Mouse (Mus musculus) neural tube, embryonic 14.5 days (tissue): ENCODE measurements around the gene Hist1h2af. TPM values are rescaled to one million over a fixed set of nuclear protein-coding genes. Genes with fewer than 3 reads are reported as not detected.
A peak's percentile ranks its signal among the peaks of the same experiment; 100 is the strongest.

Experiments used
- ATAC-seq: fragments of 200-750 bp; cut with Nextera tagmentation; 2 replicates; pipeline ENCODE4 v1.8.0; 2017; ENCODE audit warnings: low read depth, mild to moderate bottlenecking, moderate TSS enrichment, moderate library complexity
- H3K27ac ChIP-seq: fragments of 300-500 bp; sonication (generic); 2 replicates; pipeline ENCODE4 v1.5.1; 2014; ENCODE audit warnings: low read depth, mild to moderate bottlenecking, control low read depth, low read length, moderate library complexity, mixed read lengths
- H3K27me3 ChIP-seq: fragments of 300-500 bp; sonication (generic); 2 replicates; pipeline ENCODE4 v1.6.1; 2014; ENCODE audit warnings: low read length; ENCODE audit not compliant: control insufficient read depth, insufficient read depth
- H3K36me3 ChIP-seq: fragments of 300-500 bp; sonication (generic); 2 replicates; pipeline ENCODE4 v1.6.1; 2014; ENCODE audit warnings: low read length, mixed read lengths; ENCODE audit not compliant: control insufficient read depth, insufficient read depth
- H3K4me1 ChIP-seq: fragments of 300-500 bp; sonication (generic); 2 replicates; pipeline ENCODE4 v1.6.1; 2014; ENCODE audit warnings: low read length; ENCODE audit not compliant: control insufficient read depth, insufficient read depth
- H3K4me2 ChIP-seq: fragments of 300-500 bp; sonication (generic); 2 replicates; pipeline ENCODE4 v1.6.1; 2014; ENCODE audit warnings: mild to moderate bottlenecking, low read depth, low read length, control low read depth
- H3K4me3 ChIP-seq: fragments of 300-500 bp; sonication (generic); 2 replicates; pipeline ENCODE4 v1.5.1; 2014; ENCODE audit warnings: low read depth, low read length, control low read depth, mixed read lengths
- H3K9ac ChIP-seq: fragments of 300-500 bp; sonication (generic); replicated peaks from 2 replicates; pipeline ENCODE4 v1.6.1; 2014; ENCODE audit warnings: low read depth, mild to moderate bottlenecking, control low read depth, low read length, mixed read lengths
- H3K9me3 ChIP-seq: fragments of 300-500 bp; sonication (generic); 2 replicates; pipeline ENCODE4 v1.6.1; 2016; ENCODE audit warnings: low read length; ENCODE audit not compliant: control insufficient read depth
- whole genome bisulfite sequencing: fragments of 180-500 bp; shearing (Covaris S2); extraction: QIAGEN DNeasy Blood & Tissue Kit; methylation state at CpG from one replicate; pipeline ENCODE4 v1.1.7; 2014; 5-methylcytosine and 5-hydroxymethylcytosine counted together
- polyA plus RNA-seq: library from polyadenylated mRNA; unstranded; fragments of >200 nt; fragmentation: Nextera tagmentation; extraction: Ambion mirVana; gene quantifications from 2 replicates; pipeline ENCODE4 v1.2.1, GENCODE M21; 2014

Hist1h2af gene
- polyA plus RNA-seq, 1 experiment from 2014 or later, result not detected

GRCm38 (mm10) chr13:23498653-23499052 is 35.1 kb upstream of the Hist1h2af start:
- Histone ChIP-seq H3K9ac (no peak overlapping the region), H3K4me3 (peak overlapping the region; percentile 8; the same call in 1 of the 2 replicates), H3K4me1 (no peaks in the 10 kb centered on the region), H3K27ac (no peak overlapping the region), H3K9me3 (no peaks in the 10 kb centered on the region), H3K36me3 (no peaks in the 10 kb centered on the region), H3K4me2 (peak overlapping the region; percentile 31), H3K27me3 (no peaks in the 10 kb centered on the region; the same call in 1 of the 2 replicates)
- 9% methylated on average over 10 of the region's 10 CpGs for WGBS
- no peak for ATAC-seq

GRCm38 (mm10) chr13:23499943-23500342 is 33.8 kb upstream of the Hist1h2af start:
- no peak overlapping the region for H3K27ac ChIP-seq
- no peaks in the 10 kb centered on the region; the same call in 1 of the 2 replicates for H3K27me3 ChIP-seq
- 8% methylated on average over 7 of the region's 7 CpGs for WGBS
- no peak overlapping the region for H3K4me2 ChIP-seq
- no peaks in the 10 kb centered on the region for H3K4me1 ChIP-seq
- H3K4me3 ChIP-seq, result no peak overlapping the region
- H3K36me3 ChIP-seq, result no peaks in the 10 kb centered on the region
- no peak for ATAC-seq
- H3K9ac ChIP-seq, result no peak overlapping the region
- H3K9me3 ChIP-seq, result no peaks in the 10 kb centered on the region

- Histone ChIP-seq H3K9ac (no peak overlapping the region), H3K4me2 (no peak overlapping the region), H3K4me3 (no peak overlapping the region), H3K27me3 (no peaks in the 10 kb centered on the region; the same call in 1 of the 2 replicates), H3K4me1 (no peaks in the 10 kb centered on the region), H3K27ac (no peak overlapping the region), H3K36me3 (no peaks in the 10 kb centered on the region), H3K9me3 (no peaks in the 10 kb centered on the region)
- ATAC-seq, result peak; percentile 77; the same call in 1 of the 2 replicates
- WGBS, result 1% methylated on average over 17 of the region's 17 CpGs
These were observed 33.1 kb upstream of the Hist1h2af start for GRCm38 (mm10) chr13:23500424-23501200.

- Histone ChIP-seq H3K36me3 (no peaks in the 10 kb centered on the region), H3K4me2 (no peak overlapping the region), H3K4me3 (no peak overlapping the region), H3K9ac (no peak overlapping the region), H3K27ac (no peak overlapping the region), H3K9me3 (no peaks in the 10 kb centered on the region), H3K27me3 (no peaks in the 10 kb centered on the region; the same call in 1 of the 2 replicates), H3K4me1 (no peaks in the 10 kb centered on the region)
- no peak for ATAC-seq
- WGBS, result 27% methylated on average over 5 of the region's 5 CpGs
These were observed 32.2 kb upstream of the Hist1h2af start for GRCm38 (mm10) chr13:23501511-23501910.

GRCm38 (mm10) chr13:23502031-23502567 is 31.6 kb upstream of the Hist1h2af start:
- ATAC-seq, result no peak
- H3K27ac ChIP-seq, result no peak overlapping the region
- no peaks in the 10 kb centered on the region for H3K36me3 ChIP-seq
- no peaks in the 10 kb centered on the region for H3K4me1 ChIP-seq
- no peaks in the 10 kb centered on the region; the same call in 1 of the 2 replicates for H3K27me3 ChIP-seq
- no peak overlapping the region for H3K4me2 ChIP-seq
- no peaks in the 10 kb centered on the region for H3K9me3 ChIP-seq
- H3K4me3 ChIP-seq, result no peak overlapping the region
- WGBS, result 36% methylated on average over 9 of the region's 9 CpGs
- no peak overlapping the region for H3K9ac ChIP-seq

- H3K4me2 ChIP-seq, result no peak overlapping the region
- ATAC-seq, result no peak
- WGBS, result 39% methylated on average over 4 of the region's 4 CpGs
- H3K27me3 ChIP-seq, result no peaks in the 10 kb centered on the region; the same call in 1 of the 2 replicates
- H3K4me1 ChIP-seq, result no peaks in the 10 kb centered on the region
- H3K9me3 ChIP-seq, result no peaks in the 10 kb centered on the region
- no peak overlapping the region for H3K27ac ChIP-seq
- H3K36me3 ChIP-seq, result no peaks in the 10 kb centered on the region
- H3K9ac ChIP-seq, result no peak overlapping the region
- H3K4me3 ChIP-seq, result no peak overlapping the region
These were observed 30.8 kb upstream of the Hist1h2af start for GRCm38 (mm10) chr13:23502916-23503315.

- no peak for ATAC-seq
- Histone ChIP-seq H3K4me1 (no peaks in the 10 kb centered on the region), H3K27ac (no peak overlapping the region), H3K9me3 (no peaks in the 10 kb centered on the region), H3K9ac (no peak overlapping the region), H3K4me2 (no peak overlapping the region), H3K4me3 (no peak overlapping the region), H3K36me3 (no peaks in the 10 kb centered on the region), H3K27me3 (no peaks in the 10 kb centered on the region)
- under 1% methylated on average over 9 of the region's 9 CpGs for WGBS
These were observed 29.9 kb upstream of the Hist1h2af start for GRCm38 (mm10) chr13:23503797-23504196.

- Histone ChIP-seq H3K9ac (no peak overlapping the region), H3K9me3 (no peaks in the 10 kb centered on the region), H3K36me3 (no peaks in the 10 kb centered on the region), H3K27me3 (no peaks in the 10 kb centered on the region), H3K4me3 (no peak overlapping the region), H3K27ac (no peak overlapping the region), H3K4me1 (no peaks in the 10 kb centered on the region), H3K4me2 (peak overlapping the region; percentile 24; the same call in 1 of the 2 replicates)
- WGBS, result 6% methylated on average over 14 of the region's 14 CpGs
- ATAC-seq, result no peak
These were observed 27.9 kb upstream of the Hist1h2af start for GRCm38 (mm10) chr13:23505662-23506345.

- no peaks in the 10 kb centered on the region for H3K27me3 ChIP-seq
- no peak overlapping the region for H3K4me3 ChIP-seq
- WGBS, result 5% methylated on average over 13 of the region's 13 CpGs
- no peak for ATAC-seq
- no peaks in the 10 kb centered on the region for H3K4me1 ChIP-seq
- no peak overlapping the region for H3K9ac ChIP-seq
- no peak overlapping the region for H3K27ac ChIP-seq
- no peak overlapping the region for H3K4me2 ChIP-seq
- H3K36me3 ChIP-seq, result no peaks in the 10 kb centered on the region
- H3K9me3 ChIP-seq, result no peaks in the 10 kb centered on the region
These were observed 27.4 kb upstream of the Hist1h2af start for GRCm38 (mm10) chr13:23506351-23506750.
